Mouse (Mus musculus) lung, adult 2 months (tissue): ENCODE measurements at regions not wholly inside any gene's neighbourhood (a gene's known extent, or its start where the extent isn't known, plus 50 kb on each side); places are given as distances from the start of the nearest gene placed in this dataset.

Source experiments
- DNase-seq: peaks from one replicate; pipeline ENCODE4 v3.0.0; 2022
- H3K4me1 ChIP-seq: fragments of 200-500 bp; 2 replicates; pipeline ENCODE4 v1.6.1; 2011; ENCODE audit warnings: low read length; ENCODE audit not compliant: control insufficient read depth, insufficient read depth
- H3K4me3 ChIP-seq: fragments of 200-500 bp; replicated peaks from 2 replicates; pipeline ENCODE3; 2011; ENCODE audit warnings: low read depth, mild to moderate bottlenecking, control low read depth, low read length; ENCODE audit errors: extremely low read depth
- CTCF ChIP-seq: fragments of 200-500 bp; IDR thresholded peaks from 2 replicates; pipeline ENCODE4 v1.5.1; 2011; ENCODE audit warnings: mild to moderate bottlenecking, low read length, control low read depth; ENCODE audit not compliant: insufficient read depth
- POLR2A ChIP-seq: fragments of 200-500 bp; IDR thresholded peaks from 2 replicates; pipeline ENCODE4 v1.6.1; 2011; ENCODE audit warnings: low read depth, mild to moderate bottlenecking, control low read depth, low read length, borderline replicate concordance; ENCODE audit errors: extremely low read depth
- WGBS: fragments of 180-500 bp; shearing (Covaris S2); methylation state at CpG from one replicate; pipeline ENCODE4 v1.1.7; 2018; 5-methylcytosine and 5-hydroxymethylcytosine counted together

DNA sequence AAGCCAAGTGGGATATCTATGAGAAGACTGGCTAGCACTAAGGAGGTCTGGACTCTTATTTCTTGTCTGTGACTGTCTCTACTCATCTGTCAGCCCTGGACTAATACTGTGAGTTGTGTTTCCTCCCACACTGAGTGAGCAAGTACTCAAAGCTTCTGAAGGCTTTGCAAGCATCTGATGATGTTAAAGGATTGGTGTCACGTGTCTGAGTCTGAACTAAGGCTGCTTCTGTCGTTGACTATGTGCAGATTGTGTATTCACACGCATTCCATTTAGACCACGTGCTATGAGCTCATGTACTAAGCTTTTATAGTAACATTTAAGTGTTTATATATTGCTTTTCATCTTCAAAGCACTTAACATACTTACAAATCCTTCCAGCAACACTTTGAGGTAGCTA lies 101.9 kb upstream of the Marcks start:
- no peak for TF ChIP-seq POLR2A
- TF ChIP-seq CTCF: no peak
- DNase-seq: no peak
- Histone ChIP-seq H3K4me3 (no peak overlapping the region), H3K4me1 (no peaks in the 10 kb centered on the region; the same call in 1 of the 2 replicates)
- WGBS: 32% methylated on average over 4 of the region's 4 CpGs

DNA sequence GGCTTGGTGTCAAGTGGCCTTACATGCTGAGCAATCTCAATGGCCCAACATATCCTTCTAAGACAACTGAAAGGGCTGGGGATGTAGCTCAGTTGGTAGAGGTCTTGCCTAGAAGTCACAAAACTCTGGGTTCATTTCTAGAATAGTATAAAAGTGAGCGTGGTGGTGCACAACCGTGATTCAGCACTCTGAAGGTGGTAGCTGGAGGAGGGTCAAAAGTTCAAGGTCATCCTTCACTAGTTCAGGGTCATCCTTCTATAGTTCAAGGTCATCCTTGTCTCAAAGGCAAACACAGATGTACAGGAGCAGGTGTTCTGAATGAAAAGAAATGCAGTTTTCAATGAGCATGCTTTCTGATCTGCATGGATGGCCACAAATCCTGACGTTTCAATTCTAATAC lies 101.5 kb upstream of the Marcks start:
- Histone ChIP-seq H3K4me1 (no peaks in the 10 kb centered on the region; the same call in 1 of the 2 replicates), H3K4me3 (no peak overlapping the region)
- 66% methylated on average over 3 of the region's 3 CpGs for WGBS
- TF ChIP-seq CTCF: no peak
- no peak for TF ChIP-seq POLR2A
- DNase-seq: no peak

DNA sequence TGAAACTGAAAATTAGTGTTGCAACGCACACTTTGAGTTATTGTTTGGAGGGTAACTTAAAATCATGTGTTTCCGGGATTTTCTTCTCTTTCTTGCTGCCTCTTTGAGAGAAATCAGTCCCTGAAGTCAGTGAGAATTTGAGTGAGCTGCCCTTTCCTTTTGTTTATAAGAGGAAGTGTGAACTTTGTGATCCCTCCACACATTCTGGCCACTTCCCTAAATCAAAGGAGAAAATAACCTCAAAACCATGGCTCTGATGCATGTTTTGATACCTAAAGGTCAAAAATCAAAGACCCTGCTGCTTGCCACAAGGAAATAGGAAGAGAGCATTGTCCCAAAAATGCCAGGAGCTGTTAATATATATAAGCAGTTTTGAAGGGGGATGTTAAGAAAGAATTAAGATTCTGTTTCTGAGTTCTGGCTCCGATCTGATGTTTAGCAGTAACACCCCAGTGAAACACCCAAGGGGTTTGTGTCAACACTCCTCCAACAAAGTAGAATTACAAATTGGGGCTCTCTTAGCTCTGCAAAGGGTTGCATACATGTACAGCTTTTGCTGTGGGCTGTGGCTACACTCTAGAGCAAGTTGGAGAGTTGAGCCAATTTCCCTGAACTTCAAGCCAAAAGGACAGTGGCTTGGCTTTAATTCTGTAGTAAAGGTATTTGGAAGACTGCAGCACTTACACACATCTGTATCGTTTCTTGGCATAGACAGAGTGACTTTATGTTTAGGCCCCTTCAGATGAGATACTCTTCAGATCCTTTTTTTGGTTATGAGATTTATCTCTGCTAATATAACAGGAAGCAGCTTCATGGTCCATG lies 97.5 kb upstream of the Marcks start:
- WGBS: 45% methylated on average over 4 of the region's 4 CpGs
- DNase-seq: no peak
- TF ChIP-seq CTCF (no peak), POLR2A (no peak)
- Histone ChIP-seq H3K4me1 (peaks cover 3% of the 10 kb centered on the region; the same call in 1 of the 2 replicates), H3K4me3 (no peak overlapping the region)

DNA sequence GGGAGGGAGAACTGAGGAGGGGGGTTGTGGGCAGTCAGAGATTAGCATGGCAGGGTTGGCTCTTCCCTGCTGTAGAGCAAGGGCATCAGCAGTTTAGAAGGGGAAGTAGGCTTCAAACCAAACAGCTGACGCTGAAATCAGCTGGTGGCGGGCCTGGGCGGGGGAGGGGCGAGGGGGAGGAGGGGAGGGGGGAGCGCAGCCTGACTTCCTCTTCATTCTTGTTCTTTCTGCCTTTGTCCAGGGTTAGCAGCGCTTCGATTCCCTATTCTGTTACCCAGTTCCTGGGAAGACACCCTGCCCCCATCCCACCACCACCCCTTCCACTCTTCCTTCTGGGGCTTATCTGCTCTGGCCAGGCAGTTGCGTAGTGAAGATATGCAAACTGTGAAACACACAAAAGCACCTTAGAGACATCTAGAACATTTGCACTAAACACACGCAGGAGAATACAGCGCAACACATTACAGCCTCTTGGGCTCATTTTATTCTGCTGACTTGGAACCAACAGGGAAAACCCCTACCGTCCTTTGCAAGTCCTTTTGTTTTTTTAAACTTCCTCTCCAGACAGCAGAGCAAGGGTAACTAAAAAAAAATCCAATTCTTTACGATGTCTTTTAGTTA lies 93.3 kb upstream of the Marcks start:
- peak overlapping the region; percentile 6 for H3K4me3 ChIP-seq
- H3K4me1 ChIP-seq: peaks cover 3% of the 10 kb centered on the region; the same call in 1 of the 2 replicates
- DNase-seq: peak; percentile 26
- no peak for TF ChIP-seq CTCF
- TF ChIP-seq POLR2A: no peak
- 5% methylated on average over 10 of the region's 12 CpGs for WGBS

DNA sequence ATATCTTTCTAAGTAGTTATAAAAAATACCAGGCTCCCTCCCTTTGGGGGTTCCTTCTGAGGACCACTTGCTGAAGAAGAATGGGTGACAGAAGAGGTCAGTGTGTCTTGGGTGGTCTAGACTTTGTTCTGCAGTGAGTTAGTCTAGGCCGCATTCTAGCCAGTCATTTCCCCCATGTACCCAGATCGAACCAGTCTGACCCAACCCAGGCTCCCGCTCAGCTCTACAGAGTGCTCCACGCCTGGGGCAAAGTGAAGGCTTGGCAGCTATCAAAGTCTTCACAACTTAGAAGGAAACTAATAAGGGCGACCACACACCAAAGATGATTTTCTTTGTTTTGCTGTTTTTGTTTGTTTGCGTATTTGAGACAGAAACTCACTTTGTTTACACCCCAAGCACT lies 92.4 kb upstream of the Marcks start:
- TF ChIP-seq CTCF (no peak), POLR2A (no peak)
- peaks cover 3% of the 10 kb centered on the region; the same call in 1 of the 2 replicates for H3K4me1 ChIP-seq
- no peak overlapping the region for H3K4me3 ChIP-seq
- no peak for DNase-seq
- WGBS: 91% methylated on average over 6 of the region's 6 CpGs

DNA sequence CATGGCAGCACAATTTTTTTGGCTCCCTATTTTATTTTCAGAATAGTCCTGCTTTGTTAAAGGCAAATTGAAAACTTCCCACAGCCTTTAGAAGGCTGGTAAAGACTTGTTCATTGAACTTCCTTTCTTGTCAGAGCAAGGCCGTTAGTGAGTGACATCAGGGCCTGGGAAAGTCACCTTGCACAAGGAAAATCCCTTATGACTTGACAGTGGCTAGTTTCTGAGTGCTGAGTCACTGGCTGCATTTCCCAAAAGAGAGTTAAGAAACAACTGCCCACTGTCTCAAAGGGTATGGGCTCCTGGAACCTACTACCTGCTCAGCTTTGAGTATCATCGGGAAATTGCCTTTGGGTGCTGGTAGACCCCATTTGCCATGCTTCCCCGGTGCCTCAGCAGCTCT lies 89.2 kb upstream of the Marcks start:
- no peak for DNase-seq
- TF ChIP-seq CTCF (no peak), POLR2A (no peak)
- H3K4me3 ChIP-seq: no peak overlapping the region
- WGBS: 85% methylated on average over 3 of the region's 3 CpGs
- peaks cover 3% of the 10 kb centered on the region; the same call in 1 of the 2 replicates for H3K4me1 ChIP-seq

DNA sequence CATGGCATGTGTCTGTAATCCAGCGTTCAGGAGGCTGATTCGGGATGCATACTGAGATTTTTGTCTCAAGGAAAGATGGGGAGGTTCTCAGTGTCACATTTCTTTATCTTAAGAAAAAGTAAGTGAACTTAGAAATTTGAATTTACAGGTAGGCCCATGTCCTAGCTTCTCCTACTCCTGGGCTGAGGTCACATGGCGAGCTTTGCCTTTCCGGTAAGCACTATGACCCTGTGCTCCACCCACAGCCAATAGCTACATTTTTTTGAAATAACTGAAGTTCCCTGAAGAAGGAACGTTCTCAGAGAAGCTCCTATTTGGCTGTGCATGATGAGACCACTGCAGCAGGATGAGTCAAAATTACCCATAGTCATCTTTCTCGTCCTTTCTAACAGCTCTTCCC lies 83.0 kb upstream of the Marcks start:
- WGBS: 63% methylated on average over 6 of the region's 6 CpGs
- DNase-seq: no peak
- Histone ChIP-seq H3K4me3 (no peak overlapping the region), H3K4me1 (peaks cover 7% of the 10 kb centered on the region)
- TF ChIP-seq POLR2A: no peak
- TF ChIP-seq CTCF: no peak

DNA sequence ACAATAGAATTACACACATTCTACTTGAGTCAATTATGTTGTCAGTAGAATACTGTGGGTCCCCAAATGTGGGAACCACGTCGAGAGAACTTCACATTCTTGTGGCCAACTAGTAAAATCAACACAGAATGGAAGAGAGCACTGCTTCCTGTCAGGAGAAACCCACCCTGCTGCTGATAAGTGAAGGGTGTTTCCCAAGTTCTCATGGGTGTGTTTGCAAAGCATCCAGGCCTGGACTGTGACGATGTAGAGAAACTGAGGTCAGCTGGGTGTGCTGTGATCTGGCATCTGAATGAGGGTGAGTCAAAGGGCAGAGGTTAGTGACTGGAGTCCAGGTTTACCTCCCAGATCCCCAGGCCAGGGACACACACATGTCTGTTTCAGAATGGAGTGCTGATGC lies 81.7 kb upstream of the Marcks start:
- WGBS: 26% methylated on average over 3 of the region's 3 CpGs

DNA sequence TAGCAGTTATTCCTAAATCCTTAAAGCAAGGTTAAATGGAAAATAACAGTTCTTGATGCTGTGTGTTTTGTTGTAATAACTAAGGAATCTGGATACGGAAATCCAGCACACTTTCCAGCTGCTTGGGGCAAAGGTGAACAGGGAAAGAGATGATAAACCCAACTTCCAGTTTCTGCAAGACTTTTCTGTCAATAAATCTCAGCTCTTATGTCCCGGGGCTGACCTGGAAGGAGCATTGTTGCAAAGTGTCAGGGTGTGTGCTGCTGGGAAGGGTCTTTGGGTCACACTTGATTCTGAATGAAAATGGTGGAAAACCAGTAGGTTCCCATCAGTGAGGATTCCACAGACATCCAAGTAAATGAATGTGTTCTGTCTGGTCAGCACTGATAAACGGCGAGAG lies 81.2 kb upstream of the Marcks start:
- 52% methylated on average over 4 of the region's 4 CpGs for WGBS
- Histone ChIP-seq H3K4me3 (no peak overlapping the region), H3K4me1 (peaks cover 7% of the 10 kb centered on the region)
- DNase-seq: no peak
- TF ChIP-seq CTCF (no peak), POLR2A (no peak)

More for the DNA sequence above, 81.7 kb upstream of the Marcks start:
- DNase-seq: no peak
- no peak overlapping the region for H3K4me3 ChIP-seq
- TF ChIP-seq CTCF: no peak
- TF ChIP-seq POLR2A: no peak
- peaks cover 7% of the 10 kb centered on the region for H3K4me1 ChIP-seq

DNA sequence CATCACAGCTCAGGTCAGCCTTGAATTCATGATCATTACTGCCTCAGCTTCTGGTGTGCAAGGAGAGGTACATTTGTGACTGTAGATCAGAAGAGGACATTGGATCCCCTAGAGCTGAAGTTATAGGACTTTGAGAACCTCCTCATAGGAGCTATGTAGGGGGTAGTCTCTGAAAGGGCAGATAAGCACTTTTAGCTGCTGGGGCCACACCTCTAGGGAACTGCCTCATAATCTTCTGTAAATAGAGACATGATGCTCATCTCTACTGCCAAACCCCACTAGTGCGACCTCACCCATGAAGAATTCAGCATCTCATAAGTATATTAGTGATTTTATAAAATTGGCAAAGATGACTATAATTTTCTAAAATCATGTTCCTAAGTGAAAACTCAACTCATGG lies 80.7 kb upstream of the Marcks start:
- peaks cover 7% of the 10 kb centered on the region for H3K4me1 ChIP-seq
- TF ChIP-seq POLR2A (no peak), CTCF (no peak)
- no peak overlapping the region for H3K4me3 ChIP-seq
- WGBS: 87% methylated on average over 1 of the region's 1 CpGs
- DNase-seq: no peak
